Mouse (Mus musculus) ES-E14 (cell line): Measurements from ENCODE around the gene Grid2ip.

ENCODE experiments used
- CHD2 ChIP-seq: IDR thresholded peaks from 2 replicates; pipeline ENCODE4 v1.6.1; 2014; ENCODE audit warnings: mild to moderate bottlenecking, low read depth, low read length, inconsistent platforms
- MAFK ChIP-seq: IDR thresholded peaks from 2 replicates; pipeline ENCODE4 v1.6.1; 2014; ENCODE audit warnings: mild to moderate bottlenecking, low read depth, low read length, inconsistent platforms; ENCODE audit not compliant: insufficient read depth

- no peak for TF ChIP-seq MAFK
- no peak for TF ChIP-seq CHD2
Observed at GRCm38 (mm10) chr5:143339603-143340002, 17.5 kb upstream of the Grid2ip start.
